Mouse (Mus musculus) liver, postnatal 0 days (tissue): ENCODE data around the gene Brf1.

Experiments used
- CTCF ChIP-seq: sonication (generic); IDR thresholded peaks from 2 replicates; pipeline ENCODE4 v1.5.1; 2016; ENCODE audit warnings: antibody characterized with exemption, low read depth
- EP300 ChIP-seq: IDR thresholded peaks from 2 replicates; pipeline ENCODE4 v1.6.1; 2016; ENCODE audit warnings: antibody characterized with exemption, low read depth, mild to moderate bottlenecking

GRCm38 (mm10) chr12:112961872-112962271 is 38.6 kb downstream of the Brf1 start:
- TF ChIP-seq CTCF (no peak), EP300 (no peak)
